Mouse (Mus musculus): Measurements from ENCODE around the gene Themis. TPM values are rescaled to one million over a fixed set of nuclear protein-coding genes. Genes with fewer than 3 reads are reported as not detected.

Themis gene
- polyA plus RNA-seq, 1 experiment from 2014 or later = not detected

DNA sequence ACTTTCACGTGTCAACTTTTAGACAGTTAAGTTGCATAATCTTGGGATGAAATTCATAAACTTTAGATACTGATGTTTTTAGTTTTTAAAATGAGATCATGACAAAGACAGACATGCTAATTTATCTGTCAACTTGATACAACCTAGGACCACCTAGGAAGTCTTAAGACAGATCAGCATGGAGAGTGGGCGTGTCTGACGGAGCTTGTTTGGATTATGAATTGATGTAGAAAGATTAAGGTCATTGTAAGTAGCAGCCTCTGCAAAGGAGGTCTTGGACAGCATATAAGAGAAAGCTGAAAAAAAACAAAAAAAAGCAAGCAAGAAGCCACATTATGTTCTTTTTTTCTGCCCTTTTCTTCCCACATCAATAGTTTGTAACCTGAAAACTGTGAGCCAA is 154.2 kb downstream of the Themis start:
- 89% methylated on average over 3 of the region's 3 CpGs for WGBS
- Histone ChIP-seq H3K4me3 (no peak overlapping the region), H3K36me3 (no peaks in the 10 kb centered on the region), H3K4me1 (no peaks in the 10 kb centered on the region), H3K9me3 (replicated peaks) (no peaks in the 10 kb centered on the region; the same call in 1 of the 2 replicates), H3K27ac (replicated peaks) (no peak overlapping the region), H3K27me3 (ENCODE audit: low read depth, poor library complexity, severe bottlenecking) (no peaks in the 10 kb centered on the region)
- DNase-seq (ENCODE audit: low spot score) = no peak

- Histone ChIP-seq H3K27me3 (ENCODE audit: low read depth, poor library complexity, severe bottlenecking) (no peaks in the 10 kb centered on the region), H3K36me3 (no peaks in the 10 kb centered on the region), H3K9me3 (replicated peaks) (no peaks in the 10 kb centered on the region), H3K4me1 (no peaks in the 10 kb centered on the region), H3K27ac (replicated peaks) (no peak overlapping the region), H3K4me3 (no peak overlapping the region)
- WGBS = 74% methylated on average over 2 of the region's 2 CpGs
- DNase-seq (ENCODE audit: low spot score) = no peak
Measured at GRCm38 (mm10) chr10:28842605-28843004, 174.4 kb downstream of the Themis start.

- WGBS = 33% methylated on average over 7 of the region's 7 CpGs
- no peaks in the 10 kb centered on the region for H3K4me1 ChIP-seq
- no peaks in the 10 kb centered on the region for H3K27me3 ChIP-seq (ENCODE audit: low read depth, poor library complexity, severe bottlenecking)
- no peak overlapping the region for H3K4me3 ChIP-seq
- H3K9me3 ChIP-seq (replicated peaks) = no peaks in the 10 kb centered on the region
- DNase-seq (ENCODE audit: low spot score) = peak; percentile 49
- no peak overlapping the region for H3K27ac ChIP-seq (replicated peaks)
- no peaks in the 10 kb centered on the region for H3K36me3 ChIP-seq
Measured at GRCm38 (mm10) chr10:28843755-28844717, 175.9 kb downstream of the Themis start.

- H3K9me3 ChIP-seq (replicated peaks) = no peaks in the 10 kb centered on the region
- DNase-seq (ENCODE audit: low spot score) = no peak
- no peak overlapping the region for H3K4me3 ChIP-seq
- H3K27me3 ChIP-seq (ENCODE audit: low read depth, poor library complexity, severe bottlenecking) = no peaks in the 10 kb centered on the region
- 90% methylated on average over 2 of the region's 2 CpGs for whole genome bisulfite sequencing
- no peaks in the 10 kb centered on the region for H3K4me1 ChIP-seq
- H3K36me3 ChIP-seq = no peaks in the 10 kb centered on the region
- H3K27ac ChIP-seq (replicated peaks) = no peak overlapping the region
Measured at GRCm38 (mm10) chr10:28856154-28856553, 188.0 kb downstream of the Themis start.

DNA sequence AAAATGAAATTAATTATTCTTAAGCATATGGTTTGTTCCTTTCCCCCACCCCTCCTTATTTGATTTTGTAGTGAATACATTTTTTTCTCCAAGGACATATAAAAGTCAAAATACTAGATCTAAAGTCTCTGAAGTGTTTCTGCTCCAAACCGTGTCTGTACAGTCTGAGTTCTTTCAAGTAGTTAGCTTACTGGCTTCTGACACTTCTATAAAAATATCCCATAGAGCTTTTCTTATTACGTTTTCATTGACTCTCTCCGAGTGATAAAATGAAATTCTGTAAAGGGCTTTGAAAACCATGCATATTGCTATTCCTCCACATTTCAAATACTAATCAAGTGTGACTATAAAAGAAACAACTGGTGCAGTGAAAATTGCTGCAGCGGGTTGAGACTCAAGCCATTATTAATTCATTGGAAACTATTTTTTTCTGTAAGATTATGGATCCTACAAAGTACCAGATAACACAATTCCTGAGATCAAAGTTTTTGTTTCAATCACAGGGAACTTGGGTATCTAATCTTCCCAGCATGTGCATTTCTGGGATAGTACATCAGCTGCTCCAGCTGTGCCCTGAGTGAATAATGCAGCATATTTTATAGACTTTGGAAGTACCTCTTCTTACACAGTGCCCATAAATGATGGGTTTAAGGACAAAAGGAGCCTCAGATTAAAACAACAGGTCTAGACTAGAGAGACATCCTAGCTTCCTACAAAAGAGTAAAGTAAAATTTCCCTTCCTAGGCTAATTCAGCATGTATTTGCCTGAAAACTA is 202.6 kb downstream of the Themis start:
- no peaks in the 10 kb centered on the region for H3K27me3 ChIP-seq (ENCODE audit: low read depth, poor library complexity, severe bottlenecking)
- WGBS = 84% methylated on average over 4 of the region's 4 CpGs
- H3K4me3 ChIP-seq = no peak overlapping the region
- H3K4me1 ChIP-seq = peaks cover 7% of the 10 kb centered on the region; the same call in 1 of the 2 replicates
- DNase-seq (ENCODE audit: low spot score) = no peak
- H3K27ac ChIP-seq (replicated peaks) = no peak overlapping the region
- no peaks in the 10 kb centered on the region for H3K9me3 ChIP-seq (replicated peaks)
- H3K36me3 ChIP-seq = no peaks in the 10 kb centered on the region

GRCm38 (mm10) chr10:28874605-28875004 is 206.4 kb downstream of the Themis start:
- DNase-seq (ENCODE audit: low spot score) = no peak
- Histone ChIP-seq H3K27me3 (ENCODE audit: low read depth, poor library complexity, severe bottlenecking) (no peaks in the 10 kb centered on the region), H3K4me3 (no peak overlapping the region), H3K36me3 (no peaks in the 10 kb centered on the region), H3K9me3 (replicated peaks) (no peaks in the 10 kb centered on the region), H3K4me1 (peaks cover 7% of the 10 kb centered on the region; the same call in 1 of the 2 replicates), H3K27ac (replicated peaks) (0 out of 2 replicates have a peak overlapping the region, but pooled peaks have one; percentile 13)
- WGBS = 68% methylated on average over 4 of the region's 4 CpGs

GRCm38 (mm10) chr10:28887643-28888042 is 219.5 kb downstream of the Themis start:
- no peaks in the 10 kb centered on the region for H3K9me3 ChIP-seq (replicated peaks)
- no peak overlapping the region for H3K27ac ChIP-seq (replicated peaks)
- 93% methylated on average over 1 of the region's 1 CpGs for WGBS
- no peak for DNase-seq (ENCODE audit: low spot score)
- H3K4me3 ChIP-seq = no peak overlapping the region
- H3K36me3 ChIP-seq = no peaks in the 10 kb centered on the region
- H3K4me1 ChIP-seq = no peaks in the 10 kb centered on the region
- H3K27me3 ChIP-seq (ENCODE audit: low read depth, poor library complexity, severe bottlenecking) = no peaks in the 10 kb centered on the region

DNA sequence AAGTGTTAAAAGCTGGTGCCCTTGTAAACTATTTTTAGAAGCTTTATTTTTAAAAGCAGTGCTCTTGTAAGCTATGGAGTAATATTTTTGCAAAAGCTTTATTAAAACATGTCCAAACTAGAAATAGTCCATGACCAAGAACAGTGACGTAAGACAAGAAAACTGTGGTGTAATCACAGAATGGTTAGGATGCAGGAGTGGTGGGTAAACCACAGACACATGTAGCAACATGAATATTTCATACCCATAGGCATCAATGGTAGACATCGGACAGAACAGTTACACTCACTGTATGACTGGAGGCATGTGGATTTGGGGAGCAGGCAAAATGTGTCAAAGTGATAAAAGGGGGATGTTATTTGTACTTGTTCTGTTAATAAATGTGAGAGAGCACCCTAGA is 222.7 kb downstream of the Themis start:
- Histone ChIP-seq H3K27ac (replicated peaks) (no peak overlapping the region), H3K4me1 (no peaks in the 10 kb centered on the region), H3K9me3 (replicated peaks) (no peaks in the 10 kb centered on the region), H3K36me3 (no peaks in the 10 kb centered on the region), H3K4me3 (no peak overlapping the region), H3K27me3 (ENCODE audit: low read depth, poor library complexity, severe bottlenecking) (no peaks in the 10 kb centered on the region)
- WGBS = 96% methylated on average over 2 of the region's 2 CpGs
- no peak for DNase-seq (ENCODE audit: low spot score)

DNA sequence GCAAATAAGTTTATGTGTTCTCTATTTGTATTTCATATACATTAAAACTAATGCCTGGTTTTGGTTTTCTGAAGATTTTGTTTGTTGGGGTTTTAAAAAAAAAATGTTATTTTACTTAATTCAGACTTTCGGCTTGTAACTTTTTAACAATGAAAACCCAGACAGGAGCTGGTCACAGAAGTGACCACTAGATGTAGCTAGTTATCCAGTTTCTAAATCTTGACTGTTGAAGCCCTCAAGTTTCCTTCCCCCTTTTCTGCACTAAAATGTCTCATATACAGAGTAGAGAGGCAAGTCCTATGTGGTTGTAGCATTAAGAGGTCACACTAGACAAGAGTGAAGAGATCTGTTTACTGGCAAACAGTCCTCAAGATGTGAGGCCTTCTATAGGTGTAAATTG is 230.2 kb downstream of the Themis start:
- no peak overlapping the region for H3K4me3 ChIP-seq

More for the DNA sequence above, 230.2 kb downstream of the Themis start:
- H3K4me1 ChIP-seq = no peaks in the 10 kb centered on the region
- no peak overlapping the region for H3K27ac ChIP-seq (replicated peaks)
- no peaks in the 10 kb centered on the region for H3K27me3 ChIP-seq (ENCODE audit: low read depth, poor library complexity, severe bottlenecking)
- no peaks in the 10 kb centered on the region for H3K36me3 ChIP-seq
- DNase-seq (ENCODE audit: low spot score) = no peak
- 70% methylated on average over 1 of the region's 1 CpGs for WGBS
- H3K9me3 ChIP-seq (replicated peaks) = no peaks in the 10 kb centered on the region
